ENCODE assay signal across 9 mouse cellular contexts in the genomic region with DNA sequence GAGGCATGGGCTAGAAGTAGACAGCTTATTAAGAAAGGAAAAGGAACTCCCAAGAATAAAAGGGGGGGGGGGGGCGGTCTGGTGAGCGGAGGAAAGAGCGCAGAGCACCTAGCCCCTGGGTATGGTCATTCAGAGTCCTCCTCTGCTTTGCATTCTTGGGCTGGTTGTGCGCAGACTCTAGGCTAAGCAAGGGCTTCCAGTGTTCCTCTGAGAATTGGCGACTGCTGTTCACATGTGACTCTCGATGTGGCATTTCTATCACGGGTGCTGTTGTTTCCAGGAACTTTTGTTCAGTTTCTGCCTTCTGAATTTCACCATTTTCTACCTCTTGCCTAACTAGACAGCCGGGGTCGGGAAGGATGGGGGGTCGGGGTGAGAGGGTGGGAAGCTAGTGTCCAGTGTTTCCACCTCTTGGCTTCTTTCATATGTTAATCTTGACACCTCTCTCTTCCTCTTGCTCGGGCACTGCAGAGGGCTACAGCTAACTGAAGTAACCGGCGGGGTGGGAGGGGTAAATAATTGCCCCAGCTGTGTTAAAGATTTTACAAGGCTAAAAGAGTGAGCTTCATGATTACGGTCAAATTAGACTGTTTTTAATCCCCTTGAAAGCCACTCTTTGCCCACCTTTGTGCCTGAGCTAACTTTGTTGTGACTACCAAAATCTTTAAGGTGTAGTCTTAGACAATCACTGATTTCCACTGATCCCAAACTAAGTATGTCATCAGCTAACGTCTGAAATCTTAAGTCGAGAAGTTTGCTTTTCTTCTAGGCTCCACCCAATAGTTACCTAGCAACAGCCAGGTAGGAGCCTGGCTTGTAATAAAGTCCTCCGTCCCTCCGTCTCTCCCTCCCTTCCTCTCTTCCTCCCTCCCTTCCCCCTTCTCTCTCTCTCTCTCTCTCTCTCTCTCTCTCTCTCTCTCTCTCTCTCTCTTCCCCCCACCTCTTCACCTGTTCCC.
DNase-seq lines count a peak whose midpoint lies in the region; ATAC-seq lines count a peak whose summit lies in the region.
"Had no signal": no experiment of that assay in that cellular context is flagged by ENCODE, and none has a peak within 500 bp of the region (broad histone marks: within the 10 kb centered on the region; RNA-seq: fewer than 3 reads in every experiment).

No protein-coding gene starts in this region.

- no peak overlapping the region for H3K9ac ChIP-seq in kidney, embryonic 16.5 days (replicated peaks; ENCODE audit: low read length)

- no peaks in the 10 kb centered on the region for H3K36me3 ChIP-seq in kidney, embryonic 16.5 days (ENCODE audit: insufficient read depth, low read length)
- no peaks in the 10 kb centered on the region for H3K36me3 ChIP-seq in forebrain, embryonic 10.5 days (replicated peaks)
- H3K36me3 ChIP-seq in limb, embryonic 10.5 days, result no peaks in the 10 kb centered on the region

- no peak for DNase-seq in kidney, postnatal 25 days
- peak; percentile 37 for DNase-seq in forebrain, embryonic 10.5 days (ENCODE audit: extremely low spot score, low spot score)
- DNase-seq in limb, embryonic 10.5 days (ENCODE audit: low spot score), result peak; percentile 33
- DNase-seq in retina, embryonic 14.5 days (ENCODE audit: low spot score), result peak; percentile 40
- no peak for DNase-seq in left cerebral cortex, postnatal 36 days (ENCODE audit: low spot score in 2 of 2)
- DNase-seq in thymus, postnatal 36 days, result no peak
- DNase-seq in urinary bladder, postnatal 4 days (ENCODE audit: low spot score in 2 of 2), result no peak
- DNase-seq: gastrocnemius, postnatal 10 days had no signal

- peak overlapping the region; percentile 20; the same call in 1 of the 2 replicates for H3K4me3 ChIP-seq in kidney, embryonic 16.5 days (ENCODE audit: low read length)
- peak overlapping the region; percentile 39 for H3K4me3 ChIP-seq in forebrain, embryonic 10.5 days
- H3K4me3 ChIP-seq in limb, embryonic 10.5 days, result peak overlapping the region; percentile 24; the same call in 1 of the 2 replicates

- H3K27ac ChIP-seq in kidney, embryonic 16.5 days (ENCODE audit: low read length), result no peak overlapping the region
- H3K27ac ChIP-seq in forebrain, embryonic 10.5 days, result peak overlapping the region; percentile 79
- no peak overlapping the region for H3K27ac ChIP-seq in limb, embryonic 10.5 days

- peak overlapping the region; percentile 50 for H3K4me2 ChIP-seq in kidney, embryonic 16.5 days (replicated peaks; ENCODE audit: low read depth, low read length)

- 5% methylated on average over 16 of the region's 18 CpGs for WGBS in kidney, embryonic 16.5 days
- 4% methylated on average over 18 of the region's 18 CpGs for WGBS in forebrain, embryonic 10.5 days
- WGBS in limb, embryonic 10.5 days, result 7% methylated on average over 18 of the region's 18 CpGs

- ATAC-seq in kidney, embryonic 16.5 days (ENCODE audit: low FRiP score, low TSS enrichment), result no peak; the same call in 1 of the 2 replicates

- intact Hi-C loops in left cerebral cortex, postnatal 36 days (cut with DNase I), result no loop called here

- no peaks in the 10 kb centered on the region for H3K27me3 ChIP-seq in kidney, embryonic 16.5 days (ENCODE audit: insufficient read depth, low read length)
- H3K27me3 ChIP-seq in forebrain, embryonic 10.5 days (ENCODE audit: poor library complexity, severe bottlenecking), result peaks cover 21% of the 10 kb centered on the region
- H3K27me3 ChIP-seq in limb, embryonic 10.5 days (ENCODE audit: low read depth, poor library complexity, severe bottlenecking), result peaks cover 42% of the 10 kb centered on the region

- H3K4me1 ChIP-seq in kidney, embryonic 16.5 days (ENCODE audit: insufficient read depth, low read length), result no peaks in the 10 kb centered on the region
- H3K4me1 ChIP-seq in forebrain, embryonic 10.5 days, result peaks cover 38% of the 10 kb centered on the region
- H3K4me1 ChIP-seq in limb, embryonic 10.5 days, result peaks cover 8% of the 10 kb centered on the region

- no peaks in the 10 kb centered on the region for H3K9me3 ChIP-seq in kidney, embryonic 16.5 days (ENCODE audit: low read length)
- H3K9me3 ChIP-seq in forebrain, embryonic 10.5 days, result no peaks in the 10 kb centered on the region
- no peaks in the 10 kb centered on the region for H3K9me3 ChIP-seq in limb, embryonic 10.5 days (replicated peaks)

Comparison
In these comparisons a context has a peak if more than half of its experiments do, and no peak if none do; other contexts are left out.
1. DNase-seq: peak in forebrain, embryonic 10.5 days (single experiment), limb, embryonic 10.5 days (single experiment) and retina, embryonic 14.5 days (single experiment); none in kidney, postnatal 25 days (0 of 2), left cerebral cortex, postnatal 36 days (0 of 2), thymus, postnatal 36 days (0 of 2) and urinary bladder, postnatal 4 days (0 of 2).
2. Peak in every context shown above with its lines, with median percentiles within 50 percentile points of each other: H3K4me3 ChIP-seq.